Mouse (Mus musculus): ENCODE data around the gene 4931414P19Rik.

Gene 4931414P19Rik

GRCm38 (mm10) chr14:54544703-54545102 lies 61.1 kb downstream of the 4931414P19Rik start:
- no peak for DNase-seq (ENCODE audit: low spot score)

DNA sequence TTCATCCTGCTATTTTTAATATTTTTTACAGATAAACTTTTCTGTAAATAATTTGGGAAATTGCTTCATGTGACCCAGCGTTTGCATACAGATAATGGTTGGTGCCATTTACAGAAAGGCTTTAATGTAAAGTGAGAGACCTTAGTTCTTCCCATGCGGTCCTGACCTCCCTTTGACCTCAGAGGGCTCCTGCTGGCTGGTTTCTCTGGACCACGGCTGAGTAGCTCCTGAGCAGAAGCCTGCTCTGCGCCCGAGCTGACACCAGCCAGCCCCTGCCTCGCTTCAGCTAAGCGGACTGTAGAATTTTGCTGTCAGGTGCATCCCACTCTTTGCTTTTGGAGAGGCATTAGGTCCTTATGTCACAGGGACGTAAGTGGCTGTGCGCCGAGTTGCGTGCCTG lies 65.0 kb downstream of the 4931414P19Rik start:
- DNase-seq (ENCODE audit: low spot score) = no peak

GRCm38 (mm10) chr14:54538580-54538979 lies 67.2 kb downstream of the 4931414P19Rik start:
- no peak for DNase-seq (ENCODE audit: low spot score)
